Mouse (Mus musculus): Measurements from ENCODE around the gene Olfr1250. TPM values are rescaled to one million over a fixed set of nuclear protein-coding genes. Genes with fewer than 3 reads are reported as not detected.
"Not testable (repeated sequence)": the region's sequence is repeated elsewhere in the genome, so short reads cannot be mapped to it uniquely, and the experiment has no call there.

Olfr1250 gene
- not detected in 2 replicates for polyA plus RNA-seq (2011; ENCODE audit: insufficient read depth, insufficient read length, low read depth, missing spikeins)

DNA sequence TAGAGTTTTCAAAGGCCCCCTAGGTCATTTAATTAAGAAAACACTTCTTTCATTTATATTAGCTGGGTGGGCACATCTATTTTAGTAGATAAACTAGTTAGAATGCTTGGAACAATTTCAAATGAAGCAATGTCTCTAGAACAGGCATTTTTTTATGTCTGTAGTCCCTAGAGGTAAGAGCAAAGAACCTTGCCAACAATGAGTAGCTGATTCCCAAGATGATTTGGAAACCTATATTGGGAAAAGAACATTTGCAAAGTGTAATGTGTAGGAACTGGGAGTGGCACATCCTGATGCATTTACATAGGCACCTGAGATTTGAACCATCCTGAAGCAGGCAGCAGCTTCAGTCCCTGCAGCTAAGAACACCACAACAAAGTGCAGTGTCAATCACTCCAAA lies at the start of gene Olfr1250:
Gene Olfr1250 (minus strand): TSS at position 101 of the 400 bp plus-strand sequence.
- Histone ChIP-seq H3K9me3 (replicated peaks; ENCODE audit: control insufficient read depth, insufficient read depth, low read length, poor library complexity, severe bottlenecking) (no peaks in the 10 kb centered on the region), H3K36me3 (ENCODE audit: control insufficient read depth, insufficient read depth, low read length, poor library complexity, severe bottlenecking) (no peaks in the 10 kb centered on the region), H3K4me1 (ENCODE audit: control insufficient read depth, insufficient read depth, low read length) (no peaks in the 10 kb centered on the region), H3K27me3 (ENCODE audit: control insufficient read depth, insufficient read depth, low read length, poor library complexity, severe bottlenecking) (no peaks in the 10 kb centered on the region), H3K9ac (ENCODE audit: low read depth, poor library complexity, severe bottlenecking) (no peak within 1 kb of the TSS), H3K27ac (ENCODE audit: insufficient read depth, low read length) (no peak within 1 kb of the TSS), H3K4me3 (ENCODE audit: low read depth, low read length) (no peak within 1 kb of the TSS)
- TF ChIP-seq POLR2A (IDR thresholded peaks at IDR 0.05; ENCODE audit: insufficient read depth, low read length) (no peak), CTCF (IDR thresholded peaks at IDR 0.05; ENCODE audit: low read depth, low read length) (no peak), EP300 (IDR thresholded peaks at IDR 0.05; ENCODE audit: insufficient read depth, low read depth, low read length) (no peak)

DNA sequence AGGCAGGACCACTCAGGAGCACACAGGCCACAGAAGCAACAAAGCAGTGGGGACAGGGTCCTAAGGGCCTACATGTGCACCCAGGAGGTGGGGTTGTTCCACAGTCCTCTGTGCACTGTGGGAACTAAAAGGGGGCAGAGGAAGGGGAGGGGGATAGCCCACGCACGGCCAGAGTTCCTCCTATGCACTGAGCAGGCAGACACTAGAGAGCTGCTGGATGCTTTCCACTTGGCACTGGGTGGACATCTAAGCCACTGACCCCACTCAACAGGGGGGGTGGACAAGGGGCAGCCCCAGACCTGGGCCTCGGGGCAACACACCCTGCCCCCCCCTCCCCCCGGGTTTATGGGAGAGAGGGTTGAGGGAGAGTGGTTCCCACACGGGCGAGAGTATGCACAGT lies 30.7 kb upstream of the Olfr1250 start:
- Histone ChIP-seq H3K27me3 (ENCODE audit: control insufficient read depth, insufficient read depth, low read length, poor library complexity, severe bottlenecking) (no peaks in the 10 kb centered on the region), H3K27ac (ENCODE audit: insufficient read depth, low read length) (no peak overlapping the region), H3K4me3 (ENCODE audit: low read depth, low read length) (no peak overlapping the region), H3K9me3 (replicated peaks; ENCODE audit: control insufficient read depth, insufficient read depth, low read length, poor library complexity, severe bottlenecking) (no peaks in the 10 kb centered on the region), H3K4me1 (ENCODE audit: control insufficient read depth, insufficient read depth, low read length) (no peaks in the 10 kb centered on the region), H3K9ac (ENCODE audit: low read depth, poor library complexity, severe bottlenecking) (no peak overlapping the region), H3K36me3 (ENCODE audit: control insufficient read depth, insufficient read depth, low read length, poor library complexity, severe bottlenecking) (no peaks in the 10 kb centered on the region)
- TF ChIP-seq POLR2A (IDR thresholded peaks at IDR 0.05; ENCODE audit: insufficient read depth, low read length) = no peak

DNA sequence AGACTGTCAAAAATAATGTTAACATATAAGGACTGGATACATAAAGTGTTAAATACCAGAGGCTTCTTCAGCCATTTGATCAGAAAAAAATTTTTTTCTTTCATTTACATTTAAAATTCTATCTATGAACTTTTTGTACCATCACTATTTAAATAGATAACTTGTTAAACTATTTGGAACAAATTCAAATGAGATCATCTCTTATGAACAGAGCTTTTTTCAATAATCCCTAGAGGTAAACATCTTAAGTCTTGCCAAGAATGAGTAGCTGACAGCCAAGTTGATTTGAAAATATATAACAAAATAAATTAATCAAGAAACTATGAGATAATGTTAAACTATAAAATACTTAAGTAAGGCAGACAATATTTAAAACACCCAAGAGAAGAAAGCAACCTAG lies 10.6 kb upstream of the Olfr1250 start, which contains the start of gene Olfr1251:
Gene Olfr1251 (minus strand): TSS at position 101 of the 400 bp plus-strand sequence.
- Histone ChIP-seq H3K9me3 (replicated peaks; ENCODE audit: control insufficient read depth, insufficient read depth, low read length, poor library complexity, severe bottlenecking) (no peaks in the 10 kb centered on the region), H3K4me1 (ENCODE audit: control insufficient read depth, insufficient read depth, low read length) (no peaks in the 10 kb centered on the region), H3K4me3 (ENCODE audit: low read depth, low read length) (no peak within 1 kb of the TSS), H3K9ac (ENCODE audit: low read depth, poor library complexity, severe bottlenecking) (no peak within 1 kb of the TSS), H3K27me3 (ENCODE audit: control insufficient read depth, insufficient read depth, low read length, poor library complexity, severe bottlenecking) (no peaks in the 10 kb centered on the region), H3K27ac (ENCODE audit: insufficient read depth, low read length) (no peak within 1 kb of the TSS), H3K36me3 (ENCODE audit: control insufficient read depth, insufficient read depth, low read length, poor library complexity, severe bottlenecking) (no peaks in the 10 kb centered on the region)
- TF ChIP-seq EP300 (IDR thresholded peaks at IDR 0.05; ENCODE audit: insufficient read depth, low read depth, low read length) (no peak), POLR2A (IDR thresholded peaks at IDR 0.05; ENCODE audit: insufficient read depth, low read length) (no peak), CTCF (IDR thresholded peaks at IDR 0.05; ENCODE audit: low read depth, low read length) (no peak)

DNA sequence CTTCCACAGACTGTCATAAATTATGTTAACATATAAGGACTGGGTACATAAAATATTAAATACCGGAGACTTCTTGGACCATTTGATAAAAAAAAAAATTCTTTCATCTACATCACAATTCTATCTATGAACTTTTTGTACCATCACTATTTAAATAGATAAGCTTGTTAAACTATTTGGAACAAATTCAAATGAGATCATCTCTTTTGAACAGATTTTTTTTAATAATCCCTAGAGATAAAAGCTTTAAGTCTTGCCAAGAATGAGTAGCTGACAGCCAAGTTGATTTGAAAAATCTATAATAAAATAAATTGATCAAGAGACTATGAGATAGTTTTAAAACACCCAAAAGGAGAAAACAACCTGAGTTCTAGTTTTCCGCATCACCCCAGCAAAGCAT lies 26.4 kb downstream of the Olfr1250 start, which contains the start of gene Olfr1249:
Gene Olfr1249 (minus strand): TSS at position 101 of the 400 bp plus-strand sequence.
- Histone ChIP-seq H3K9ac (ENCODE audit: low read depth, poor library complexity, severe bottlenecking) (no peak within 1 kb of the TSS), H3K27me3 (ENCODE audit: control insufficient read depth, insufficient read depth, low read length, poor library complexity, severe bottlenecking) (no peaks in the 10 kb centered on the region), H3K27ac (ENCODE audit: insufficient read depth, low read length) (no peak within 1 kb of the TSS), H3K4me3 (ENCODE audit: low read depth, low read length) (no peak within 1 kb of the TSS), H3K36me3 (ENCODE audit: control insufficient read depth, insufficient read depth, low read length, poor library complexity, severe bottlenecking) (no peaks in the 10 kb centered on the region), H3K9me3 (replicated peaks; ENCODE audit: control insufficient read depth, insufficient read depth, low read length, poor library complexity, severe bottlenecking) (no peaks in the 10 kb centered on the region), H3K4me1 (ENCODE audit: control insufficient read depth, insufficient read depth, low read length) (no peaks in the 10 kb centered on the region)
- TF ChIP-seq CTCF (IDR thresholded peaks at IDR 0.05; ENCODE audit: low read depth, low read length) = no peak
- no peak for TF ChIP-seq POLR2A (IDR thresholded peaks at IDR 0.05; ENCODE audit: insufficient read depth, low read length)
- TF ChIP-seq EP300 (IDR thresholded peaks at IDR 0.05; ENCODE audit: insufficient read depth, low read depth, low read length) = no peak

DNA sequence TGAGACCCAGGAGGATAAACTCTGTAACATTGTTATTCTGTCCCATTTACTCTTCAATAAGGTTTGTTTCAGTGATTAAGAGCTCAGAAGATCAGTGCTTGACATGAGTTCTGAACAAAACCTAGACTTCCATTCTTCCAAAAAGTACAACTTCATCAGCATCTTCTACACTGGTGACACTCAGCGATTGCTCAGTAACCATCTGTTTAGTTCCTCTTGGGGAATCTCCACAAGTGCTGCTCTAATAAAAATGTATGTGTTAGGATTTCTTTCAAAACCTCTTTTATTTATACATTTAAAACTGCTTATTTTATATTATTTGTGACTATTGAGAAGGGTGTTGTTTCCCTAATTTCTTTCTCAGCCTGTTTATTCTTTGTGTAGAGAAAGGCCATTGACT lies 43.1 kb downstream of the Olfr1250 start, which contains the start of gene Olfr1248:
Gene Olfr1248 (minus strand): TSS at position 101 of the 400 bp plus-strand sequence.
- not testable (repeated sequence) for H3K27ac ChIP-seq (ENCODE audit: insufficient read depth, low read length); H3K27me3 ChIP-seq (ENCODE audit: control insufficient read depth, insufficient read depth, low read length, poor library complexity, severe bottlenecking); H3K9ac ChIP-seq (ENCODE audit: low read depth, poor library complexity, severe bottlenecking); H3K4me1 ChIP-seq (ENCODE audit: control insufficient read depth, insufficient read depth, low read length); H3K9me3 ChIP-seq (replicated peaks; ENCODE audit: control insufficient read depth, insufficient read depth, low read length, poor library complexity, severe bottlenecking); H3K4me3 ChIP-seq (ENCODE audit: low read depth, low read length); H3K36me3 ChIP-seq (ENCODE audit: control insufficient read depth, insufficient read depth, low read length, poor library complexity, severe bottlenecking)

DNA sequence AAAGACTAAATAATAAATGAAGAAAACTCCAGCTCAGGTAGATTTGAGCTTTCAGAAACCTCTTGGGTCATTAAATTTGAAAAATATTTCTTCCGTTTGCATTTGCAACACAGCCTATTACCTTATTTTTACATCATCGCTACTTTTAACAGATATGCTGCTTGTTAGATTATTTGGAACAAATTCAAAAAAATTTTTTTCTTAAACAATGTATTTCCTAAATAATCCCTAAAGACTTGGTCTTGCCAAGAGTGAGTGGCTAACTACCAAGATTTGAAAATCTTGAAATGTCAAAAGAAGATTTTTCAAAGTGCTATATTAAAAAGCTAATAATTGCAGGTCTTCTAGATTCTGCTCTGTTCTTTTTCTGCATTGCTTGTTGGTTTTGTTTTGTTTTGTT lies 47.2 kb downstream of the Olfr1250 start, which contains the start of gene Olfr1247:
Gene Olfr1247 (minus strand): TSS at position 101 of the 400 bp plus-strand sequence.
- H3K27ac ChIP-seq (ENCODE audit: insufficient read depth, low read length) = no peak within 1 kb of the TSS
- H3K36me3 ChIP-seq (ENCODE audit: control insufficient read depth, insufficient read depth, low read length, poor library complexity, severe bottlenecking) = no peaks in the 10 kb centered on the region
- H3K9me3 ChIP-seq (replicated peaks; ENCODE audit: control insufficient read depth, insufficient read depth, low read length, poor library complexity, severe bottlenecking) = no peaks in the 10 kb centered on the region
- no peaks in the 10 kb centered on the region for H3K4me1 ChIP-seq (ENCODE audit: control insufficient read depth, insufficient read depth, low read length)
- TF ChIP-seq CTCF (IDR thresholded peaks at IDR 0.05; ENCODE audit: low read depth, low read length) (no peak), EP300 (IDR thresholded peaks at IDR 0.05; ENCODE audit: insufficient read depth, low read depth, low read length) (no peak), POLR2A (IDR thresholded peaks at IDR 0.05; ENCODE audit: insufficient read depth, low read length) (no peak)
- no peak within 1 kb of the TSS for H3K9ac ChIP-seq (ENCODE audit: low read depth, poor library complexity, severe bottlenecking)
- H3K4me3 ChIP-seq (ENCODE audit: low read depth, low read length) = no peak within 1 kb of the TSS
- H3K27me3 ChIP-seq (ENCODE audit: control insufficient read depth, insufficient read depth, low read length, poor library complexity, severe bottlenecking) = no peaks in the 10 kb centered on the region

Other genes starting within 250 kb of the Olfr1250 start
- not detected in 2 replicates for gene Olfr1239, start 241.1 kb downstream of the Olfr1250 start, polyA plus RNA-seq (2011; ENCODE audit: insufficient read depth, insufficient read length, low read depth, missing spikeins)
- not detected in 2 replicates for gene Olfr1240, start 218.5 kb downstream of the Olfr1250 start, polyA plus RNA-seq (2011; ENCODE audit: insufficient read depth, insufficient read length, low read depth, missing spikeins)
- not detected in 2 replicates for gene Olfr1241, start 174.3 kb downstream of the Olfr1250 start, polyA plus RNA-seq (2011; ENCODE audit: insufficient read depth, insufficient read length, low read depth, missing spikeins)
- not detected in 2 replicates for gene Olfr1242, start 163.1 kb downstream of the Olfr1250 start, polyA plus RNA-seq (2011; ENCODE audit: insufficient read depth, insufficient read length, low read depth, missing spikeins)
- not detected in 2 replicates for gene Olfr1243, start 130.0 kb downstream of the Olfr1250 start, polyA plus RNA-seq (2011; ENCODE audit: insufficient read depth, insufficient read length, low read depth, missing spikeins)
- gene Olfr1245, start 83.0 kb downstream of the Olfr1250 start, polyA plus RNA-seq (2011; ENCODE audit: insufficient read depth, insufficient read length, low read depth, missing spikeins) = not detected in 2 replicates
- gene Olfr1246, start 68.3 kb downstream of the Olfr1250 start, polyA plus RNA-seq (2011; ENCODE audit: insufficient read depth, insufficient read length, low read depth, missing spikeins) = not detected in 2 replicates
- not detected in 2 replicates for gene Olfr1247, start 47.3 kb downstream of the Olfr1250 start, polyA plus RNA-seq (2011; ENCODE audit: insufficient read depth, insufficient read length, low read depth, missing spikeins)
- not detected in 2 replicates for gene Olfr1248, start 43.2 kb downstream of the Olfr1250 start, polyA plus RNA-seq (2011; ENCODE audit: insufficient read depth, insufficient read length, low read depth, missing spikeins)
- not detected in 2 replicates for gene Olfr1249, start 26.5 kb downstream of the Olfr1250 start, polyA plus RNA-seq (2011; ENCODE audit: insufficient read depth, insufficient read length, low read depth, missing spikeins)
- gene Olfr1251, start 10.5 kb upstream of the Olfr1250 start, polyA plus RNA-seq (2011; ENCODE audit: insufficient read depth, insufficient read length, low read depth, missing spikeins) = not detected in 2 replicates
- gene Olfr1252, start 63.5 kb upstream of the Olfr1250 start, polyA plus RNA-seq (2011; ENCODE audit: insufficient read depth, insufficient read length, low read depth, missing spikeins) = not detected in 2 replicates
- not detected in 2 replicates for gene Olfr1253, start 95.6 kb upstream of the Olfr1250 start, polyA plus RNA-seq (2011; ENCODE audit: insufficient read depth, insufficient read length, low read depth, missing spikeins)
- not detected in 2 replicates for gene Olfr1254, start 132.2 kb upstream of the Olfr1250 start, polyA plus RNA-seq (2011; ENCODE audit: insufficient read depth, insufficient read length, low read depth, missing spikeins)
- not detected in 2 replicates for gene Olfr1255, start 150.6 kb upstream of the Olfr1250 start, polyA plus RNA-seq (2011; ENCODE audit: insufficient read depth, insufficient read length, low read depth, missing spikeins)
- gene Olfr1256, start 180.1 kb upstream of the Olfr1250 start, polyA plus RNA-seq (2011; ENCODE audit: insufficient read depth, insufficient read length, low read depth, missing spikeins) = not detected in 2 replicates
- not detected in 2 replicates for gene Olfr48, start 186.7 kb upstream of the Olfr1250 start, polyA plus RNA-seq (2011; ENCODE audit: insufficient read depth, insufficient read length, low read depth, missing spikeins)
- gene Olfr1257, start 217.0 kb upstream of the Olfr1250 start, polyA plus RNA-seq (2011; ENCODE audit: insufficient read depth, insufficient read length, low read depth, missing spikeins) = not detected in 2 replicates

All from ES-Bruce4 (cell line).